Mouse (Mus musculus) urinary bladder, adult 2 months (tissue): Measurements from ENCODE around the gene Rtcb. TPM values are rescaled to one million over a fixed set of nuclear protein-coding genes. Genes with fewer than 3 reads are reported as not detected.
A peak's percentile ranks its signal among the peaks of the same experiment; 100 is the strongest.

Experiments used
- DNase-seq: peaks from one replicate; pipeline ENCODE4 v3.0.0; 2022; ENCODE audit warnings: low spot score
- polyA plus RNA-seq: library from polyadenylated mRNA; depleted of rRNA; stranded (reverse); fragments of >200 nt; gene quantifications from 2 replicates; pipeline ENCODE4 v1.2.3, GENCODE M21; 2012; rRNA removed

Gene Rtcb
- polyA plus RNA-seq = 102 and 112 TPM in 2 replicates

- DNase-seq = peak; percentile 96
Observed at GRCm38 (mm10) chr10:85957464-85957950, at the start of gene Rtcb. Gene Rtcb, minus strand, starts transcription at chr10:85957823.

DNA sequence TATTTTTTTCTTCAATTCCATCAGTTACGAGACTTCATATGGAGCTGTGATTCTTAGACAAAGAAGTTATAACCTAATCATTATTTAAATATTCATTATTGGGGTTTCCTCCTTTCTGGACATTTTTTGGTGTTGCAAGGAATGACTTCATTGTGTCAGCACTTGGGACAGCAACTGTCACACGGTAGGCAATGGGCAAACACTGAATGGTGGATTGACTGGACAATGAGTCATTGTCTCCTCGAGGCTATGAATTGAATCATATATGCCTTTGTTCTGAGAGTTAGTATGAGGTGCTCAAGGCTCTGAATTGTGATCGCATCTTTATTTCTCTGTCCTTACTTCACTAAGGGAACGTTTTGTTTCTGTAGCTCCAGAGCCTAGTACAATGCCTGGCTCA, 48.8 kb upstream of the Rtcb start:
- DNase-seq = no peak

- no peak for DNase-seq
Observed at GRCm38 (mm10) chr10:86000447-86000846, 42.8 kb upstream of the Rtcb start.

DNA sequence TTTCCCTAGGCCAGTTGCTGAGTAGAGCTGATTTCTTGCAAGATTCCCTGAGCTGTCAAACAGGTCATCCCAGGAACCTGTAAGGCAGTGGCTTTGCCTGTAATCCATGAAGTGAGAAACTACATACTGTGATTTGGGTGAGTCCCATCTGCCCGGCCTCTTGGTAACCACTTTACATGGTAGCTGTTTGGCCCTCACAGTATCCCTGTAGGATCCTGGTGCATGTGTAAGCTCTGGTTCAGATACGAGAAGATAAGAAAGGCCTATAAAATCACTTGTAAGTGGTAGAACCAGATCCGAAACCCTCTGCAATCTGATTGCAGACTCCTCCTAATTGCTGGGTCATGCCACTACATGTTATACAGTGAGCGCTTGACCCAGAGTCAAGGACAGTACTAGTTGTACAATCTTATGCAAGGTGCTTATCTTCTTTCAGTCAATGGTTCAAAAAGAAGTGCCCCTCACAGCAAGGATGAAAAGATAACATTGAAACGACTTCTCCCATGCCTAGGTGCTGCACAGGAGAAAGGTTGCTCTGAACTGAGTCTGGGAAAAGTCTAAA, 37.0 kb upstream of the Rtcb start:
- no peak for DNase-seq

- DNase-seq = no peak
Observed at GRCm38 (mm10) chr10:85993836-85994235, 36.2 kb upstream of the Rtcb start.

DNA sequence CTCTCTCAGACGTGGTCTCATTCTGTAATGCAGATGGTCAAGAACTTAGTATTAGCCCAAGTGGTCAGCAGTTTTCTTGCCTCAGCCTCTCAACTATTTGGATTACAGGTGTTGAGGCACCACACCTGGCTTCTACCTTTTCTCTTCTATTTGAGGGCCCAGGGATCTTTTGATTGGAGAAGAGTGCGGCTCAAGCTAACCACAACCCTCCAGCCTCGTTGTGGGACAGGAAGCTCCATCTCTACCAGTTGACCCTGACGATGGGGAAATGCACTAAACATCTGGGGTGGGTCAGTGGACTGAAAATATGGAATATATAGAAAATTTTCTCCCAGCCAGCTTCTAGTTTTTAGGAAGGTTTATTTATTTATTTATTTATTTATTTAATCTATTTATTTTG, 34.8 kb upstream of the Rtcb start:
- DNase-seq = no peak

DNA sequence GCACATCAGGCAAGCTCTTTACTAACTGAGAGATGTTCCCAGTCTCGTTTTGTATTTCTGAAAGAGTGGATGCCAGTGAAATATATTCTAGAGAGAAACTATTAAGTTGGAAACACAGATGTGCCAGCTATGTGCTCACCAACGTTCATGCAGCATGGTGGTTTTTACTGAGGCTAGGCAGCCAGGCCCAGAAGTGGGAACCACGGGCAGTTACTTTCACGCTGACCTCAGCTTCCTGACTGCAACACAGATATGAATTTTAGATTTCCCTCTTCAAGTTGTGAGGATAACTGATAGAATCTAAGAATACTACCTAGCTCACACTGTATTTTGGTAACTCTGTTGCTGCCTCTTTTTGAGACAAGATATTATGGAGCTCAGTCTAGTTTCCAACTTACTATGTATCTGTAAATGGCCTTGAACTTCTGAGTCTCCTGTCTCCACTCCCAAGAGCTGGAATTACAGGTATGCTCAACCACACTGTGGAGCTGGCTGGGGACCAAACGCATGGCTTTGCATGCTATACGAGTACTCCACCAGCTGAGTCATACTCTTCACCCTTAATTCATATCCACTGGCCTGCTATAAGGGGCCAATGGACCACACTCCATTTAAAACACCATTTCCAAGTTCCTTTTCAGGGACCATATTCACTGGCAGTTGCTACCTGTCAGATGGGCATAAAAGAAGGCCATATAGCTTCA, 31.9 kb upstream of the Rtcb start:
- no peak for DNase-seq

GRCm38 (mm10) chr10:85972915-85973314, 15.3 kb upstream of the Rtcb start:
- no peak for DNase-seq

DNA sequence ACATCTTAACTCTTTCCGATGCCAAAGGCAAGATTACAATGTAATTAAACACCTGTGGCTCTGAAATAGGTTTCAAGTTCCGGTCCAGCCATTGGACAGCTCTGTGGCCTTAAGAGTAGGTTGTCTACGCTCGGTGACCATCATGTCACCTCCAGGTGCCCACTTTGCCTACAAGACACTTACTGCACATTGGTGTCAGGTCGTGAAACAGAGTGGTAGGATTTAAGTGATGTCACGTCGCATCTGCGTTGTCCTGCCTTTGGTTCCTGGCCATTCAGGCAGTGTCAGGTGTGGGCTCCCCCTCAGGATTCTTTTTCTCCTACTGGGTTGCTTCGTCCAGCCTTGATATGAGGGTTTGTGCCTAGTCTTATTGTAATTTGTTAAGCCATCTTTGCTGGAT, 14.2 kb upstream of the Rtcb start:
- DNase-seq = no peak

DNA sequence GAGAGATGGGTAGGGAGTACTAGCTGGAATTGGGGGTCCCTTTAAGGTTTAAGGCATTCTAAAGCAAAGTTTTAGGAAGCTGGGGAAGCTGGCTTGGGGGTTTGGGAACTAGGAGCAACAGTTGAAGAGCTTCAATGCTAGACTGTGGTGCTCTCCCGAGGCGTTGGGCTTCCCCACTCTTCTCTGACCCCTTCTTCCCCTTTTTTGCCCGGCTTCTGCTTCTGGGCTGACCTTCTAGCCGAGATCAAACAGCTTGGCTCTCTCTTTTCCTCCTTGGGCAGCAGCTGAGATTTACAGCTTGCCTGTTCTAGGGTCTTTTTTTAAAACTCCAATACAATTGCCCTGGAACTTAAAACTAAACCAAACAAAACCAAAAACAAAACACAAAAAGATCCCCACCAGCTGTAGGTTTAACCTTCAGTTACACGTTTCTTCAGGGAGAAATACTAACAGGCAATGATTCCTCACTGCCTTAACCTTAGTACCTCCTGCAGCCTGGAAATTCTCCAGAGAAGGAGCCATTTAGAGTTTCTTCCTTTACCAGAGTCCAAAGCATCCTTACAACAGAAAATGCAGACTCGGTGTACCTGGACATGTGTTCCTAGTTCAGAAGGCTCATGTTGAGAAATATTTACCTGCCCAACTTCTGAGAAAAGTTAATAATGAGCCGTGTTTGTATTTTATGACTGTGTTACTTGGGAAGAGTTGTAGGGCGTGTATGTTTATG, 12.4 kb upstream of the Rtcb start:
- DNase-seq = no peak

DNA sequence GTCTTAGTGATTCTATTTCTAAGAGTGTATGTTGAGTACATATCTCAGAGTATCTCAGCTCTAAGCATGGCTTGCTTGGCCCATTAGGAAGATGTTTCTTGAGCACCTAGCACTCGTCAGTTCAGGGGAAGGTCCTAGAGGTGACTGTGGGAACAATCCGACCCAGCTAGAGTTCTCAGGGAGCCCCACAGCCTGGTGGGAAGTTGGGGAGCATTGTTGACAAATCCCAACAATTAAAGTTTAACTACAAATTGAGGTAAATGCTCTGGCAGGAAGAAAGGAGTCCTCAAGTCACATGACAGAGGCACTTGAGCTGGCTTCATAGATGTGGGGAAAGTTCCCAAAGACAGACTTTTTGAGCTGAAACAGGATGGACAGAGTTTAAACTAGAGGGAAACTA, 11.1 kb upstream of the Rtcb start:
- DNase-seq = no peak

- peak; percentile 73 for DNase-seq
Observed at GRCm38 (mm10) chr10:85968157-85968634, 10.6 kb upstream of the Rtcb start.

GRCm38 (mm10) chr10:85967411-85968156, 10.0 kb upstream of the Rtcb start:
- DNase-seq = no peak

DNA sequence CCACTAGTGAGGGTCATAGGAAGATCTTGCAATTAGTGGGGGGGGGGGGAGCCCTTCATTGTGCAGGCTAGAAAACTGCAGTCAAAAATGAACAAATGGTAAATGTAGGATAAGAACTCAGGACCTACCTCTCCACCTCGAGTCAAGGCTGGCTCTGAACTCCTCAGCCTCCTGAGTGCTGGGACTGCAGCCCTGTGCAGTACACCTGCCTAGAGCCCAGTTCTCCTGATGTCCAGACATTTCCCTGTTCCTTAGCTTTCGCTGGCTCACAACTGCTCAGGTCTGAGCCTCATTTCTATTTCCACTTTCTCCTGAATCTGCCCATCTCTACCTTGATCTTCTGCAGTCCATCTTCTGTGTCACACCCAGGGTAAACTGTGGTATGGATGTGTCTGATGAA, 8.9 kb upstream of the Rtcb start:
- DNase-seq = no peak

DNA sequence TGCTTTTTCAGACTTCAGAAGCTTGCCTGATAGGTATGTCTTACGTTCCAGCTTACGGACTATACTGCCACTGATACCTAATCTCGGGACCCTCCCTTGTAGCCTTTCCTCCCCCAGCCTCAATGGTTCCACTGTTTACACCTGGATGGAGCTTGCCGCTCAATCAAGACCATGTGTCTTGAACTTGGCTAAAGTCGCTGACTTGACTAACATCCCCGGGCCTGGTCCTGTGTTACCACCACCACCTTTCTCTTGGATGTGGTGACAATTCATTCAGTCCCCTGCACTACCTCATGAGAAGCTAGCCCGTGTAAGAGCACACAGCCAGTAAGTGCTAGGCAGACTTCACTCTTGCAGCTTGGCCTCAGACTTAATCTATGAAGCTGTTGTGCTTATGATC, 6.7 kb upstream of the Rtcb start:
- no peak for DNase-seq

GRCm38 (mm10) chr10:85962897-85963296, 5.3 kb upstream of the Rtcb start:
- no peak for DNase-seq

- no peak for DNase-seq
Observed at GRCm38 (mm10) chr10:85956871-85957419, 678 bp downstream of the Rtcb start.

- no peak for DNase-seq
Observed at GRCm38 (mm10) chr10:85954429-85954828, 3.2 kb downstream of the Rtcb start.

- DNase-seq = no peak
Observed at GRCm38 (mm10) chr10:85953401-85953800, 4.2 kb downstream of the Rtcb start.

DNA sequence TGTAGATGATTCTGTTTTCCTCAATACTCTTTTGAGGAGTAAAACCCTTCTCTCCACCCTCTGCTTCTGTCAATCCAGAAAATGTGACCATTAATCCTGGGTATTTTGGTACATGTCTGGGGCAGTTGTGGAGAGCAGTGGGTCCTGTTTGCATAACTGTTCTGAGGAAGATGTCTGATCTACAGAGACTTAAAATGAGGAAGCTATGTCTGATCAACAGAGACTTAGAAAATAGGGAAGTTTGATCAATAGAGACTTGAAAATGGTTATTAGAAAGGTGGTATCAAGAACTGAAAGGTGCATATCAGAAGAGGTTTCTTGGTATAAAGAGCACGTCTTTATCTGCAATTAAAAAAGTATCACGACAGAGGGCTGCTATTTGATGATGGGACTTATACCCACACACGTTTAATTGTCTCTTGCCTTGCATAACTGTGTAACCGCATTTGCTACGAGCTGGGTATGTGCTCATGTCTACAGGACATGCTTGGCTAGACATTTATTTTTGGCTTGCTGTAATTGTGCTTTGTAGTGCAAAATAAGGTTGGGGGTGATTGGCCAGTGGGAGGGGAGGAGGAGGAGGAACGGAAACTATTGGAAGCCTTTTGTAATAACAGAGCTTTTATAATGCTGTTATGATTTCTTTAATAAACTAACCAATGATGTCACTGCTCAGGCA, 5.7 kb downstream of the Rtcb start:
- no peak for DNase-seq

GRCm38 (mm10) chr10:85948483-85949196, 9.0 kb downstream of the Rtcb start:
- DNase-seq = no peak
